Mouse (Mus musculus): ENCODE data around the gene Oit1.

Oit1 gene

GRCm38 (mm10) chr14:8378685-8379313 is at the start of gene Oit1:
Gene Oit1, minus strand, starts transcription at chr14:8378754.
- no peak for DNase-seq (ENCODE audit: low spot score in 2 of 2)

DNA sequence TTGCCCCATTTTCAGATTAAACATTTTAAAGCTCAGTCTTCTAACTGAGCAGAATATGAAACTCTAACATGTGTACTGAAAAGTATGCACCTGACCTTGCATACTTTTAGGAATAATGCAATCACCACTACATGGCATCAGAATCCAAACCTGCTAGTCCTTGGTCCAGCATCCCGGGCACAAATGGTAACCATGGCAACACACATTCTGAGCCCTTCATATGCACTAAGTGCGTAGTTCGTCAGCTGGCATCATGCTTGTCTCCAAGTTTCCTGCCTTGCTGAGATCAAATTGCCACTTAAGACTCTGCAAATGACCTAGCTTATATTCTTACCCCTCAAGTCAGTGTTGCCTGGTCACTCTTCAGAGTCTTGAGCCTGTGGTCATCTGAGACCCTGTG is 44.3 kb upstream of the Oit1 start:
- DNase-seq (ENCODE audit: low spot score in 2 of 2), result no peak

- no peak for DNase-seq (ENCODE audit: low spot score in 2 of 2)
Observed at GRCm38 (mm10) chr14:8421199-8421787, 42.7 kb upstream of the Oit1 start.

DNA sequence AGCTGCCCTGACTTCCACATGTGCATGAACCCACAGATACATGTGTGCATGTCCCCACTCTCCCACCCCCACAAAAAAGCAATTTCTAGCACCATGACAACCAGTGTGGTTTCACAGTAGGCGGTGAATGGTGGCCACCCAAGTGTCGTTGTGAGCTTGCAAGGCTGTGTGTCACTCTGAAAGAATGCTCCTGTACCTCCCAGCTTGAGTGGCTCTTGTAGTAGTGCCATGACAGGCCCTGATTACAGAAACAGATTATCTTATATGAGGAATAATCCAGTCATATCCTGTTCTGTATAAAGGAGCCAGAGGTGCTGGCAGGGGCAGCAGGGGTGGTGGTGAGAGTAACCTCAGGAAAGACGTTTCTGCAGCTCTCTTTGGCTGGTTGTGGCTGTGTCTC is 40.1 kb upstream of the Oit1 start:
- DNase-seq (ENCODE audit: low spot score in 2 of 2), result no peak

- no peak for DNase-seq (ENCODE audit: low spot score in 2 of 2)
Observed at GRCm38 (mm10) chr14:8405946-8406345, 27.4 kb upstream of the Oit1 start.

DNA sequence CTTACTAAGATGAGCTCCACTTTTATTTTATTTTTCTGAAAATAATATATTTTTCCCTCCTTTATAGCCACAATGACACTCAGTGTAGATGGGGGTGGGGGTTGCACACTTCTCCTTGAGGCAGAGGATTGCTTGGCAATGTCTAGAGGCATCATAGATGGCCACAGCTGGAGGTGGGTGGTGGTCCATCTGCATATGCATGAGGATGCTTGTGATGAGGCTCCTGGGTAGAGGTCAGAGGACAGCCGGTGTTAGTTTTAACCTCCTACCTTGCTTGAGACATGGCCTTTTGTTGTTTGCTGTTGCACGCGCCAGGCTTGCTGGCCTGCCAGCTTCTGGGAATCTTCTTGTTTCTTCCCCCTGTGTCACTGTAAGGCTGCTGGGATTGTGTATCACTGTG is 24.8 kb upstream of the Oit1 start:
- DNase-seq (ENCODE audit: low spot score in 2 of 2), result no peak

DNA sequence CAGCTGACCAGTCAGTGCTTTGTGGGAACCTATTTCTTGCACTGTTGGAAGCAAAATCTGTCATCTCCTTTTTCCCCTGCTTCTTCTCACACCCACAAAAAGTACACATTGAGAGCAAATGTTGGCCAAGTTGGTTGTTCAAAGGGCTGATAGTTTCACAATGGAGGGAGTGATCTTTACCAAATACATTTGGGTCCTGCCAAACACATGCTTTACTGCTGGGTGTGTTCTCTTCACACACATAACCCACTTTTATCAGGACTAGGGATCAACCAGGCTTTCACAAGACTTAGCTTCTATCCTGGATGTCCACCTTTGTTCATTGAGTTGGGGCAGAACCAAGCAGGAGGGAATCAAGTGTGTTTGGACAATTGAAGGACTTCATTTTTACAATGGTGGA is 20.0 kb upstream of the Oit1 start:
- no peak for DNase-seq (ENCODE audit: low spot score in 2 of 2)

DNA sequence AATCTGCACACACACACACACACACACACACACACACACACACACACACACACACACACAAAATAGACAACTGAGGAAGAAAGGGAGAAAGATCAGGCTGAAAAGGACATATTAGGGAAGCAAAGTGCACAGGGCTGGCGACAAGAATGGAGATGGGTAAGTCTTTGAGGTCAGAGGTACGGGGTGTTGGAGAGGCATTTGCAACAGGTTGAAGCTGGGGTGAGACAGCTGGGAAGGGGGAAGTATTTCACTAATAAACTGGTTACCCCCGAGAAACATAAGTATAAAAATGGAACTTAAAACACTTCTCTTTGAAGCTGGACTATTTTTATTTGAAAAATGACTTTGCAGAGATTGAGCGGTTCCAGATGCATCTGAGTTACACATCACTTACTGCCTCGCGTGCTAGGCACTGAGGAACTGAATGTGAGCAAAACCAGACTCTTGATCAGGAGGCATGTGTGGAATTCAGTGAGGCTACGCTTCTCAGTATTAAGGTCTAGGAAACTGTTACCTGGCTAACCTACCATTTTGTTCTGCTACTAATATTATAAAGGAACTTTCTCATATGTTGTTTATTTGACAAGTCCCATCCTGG is 17.2 kb upstream of the Oit1 start:
- DNase-seq (ENCODE audit: low spot score in 2 of 2), result no peak

GRCm38 (mm10) chr14:8392181-8392825 is 13.7 kb upstream of the Oit1 start:
- DNase-seq (ENCODE audit: low spot score in 2 of 2), result no peak

DNA sequence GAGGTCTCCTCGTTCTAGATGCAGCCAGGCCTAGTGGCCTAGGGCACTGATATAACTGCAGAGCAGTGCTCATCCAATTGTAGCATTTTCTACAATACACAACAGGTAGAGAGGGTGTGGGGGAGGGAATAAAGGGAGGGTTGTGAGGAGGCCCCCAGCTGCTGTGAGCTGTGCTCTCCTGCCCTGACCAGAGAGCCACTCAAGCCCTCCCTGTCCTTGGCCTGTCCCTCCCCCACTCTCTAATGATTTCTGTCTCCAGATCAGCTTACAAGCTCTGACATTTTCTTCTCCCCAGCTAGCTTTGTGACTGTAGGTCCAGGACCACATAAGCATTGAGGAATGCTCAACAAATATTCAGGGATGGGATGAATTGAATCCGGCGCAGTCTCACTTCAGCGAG is 9.2 kb downstream of the Oit1 start:
- DNase-seq (ENCODE audit: low spot score in 2 of 2), result no peak

- DNase-seq (ENCODE audit: low spot score in 2 of 2), result no peak
Observed at GRCm38 (mm10) chr14:8368900-8369299, 9.7 kb downstream of the Oit1 start.

GRCm38 (mm10) chr14:8367727-8368520 is 10.6 kb downstream of the Oit1 start:
- no peak for DNase-seq (ENCODE audit: low spot score in 2 of 2)

DNA sequence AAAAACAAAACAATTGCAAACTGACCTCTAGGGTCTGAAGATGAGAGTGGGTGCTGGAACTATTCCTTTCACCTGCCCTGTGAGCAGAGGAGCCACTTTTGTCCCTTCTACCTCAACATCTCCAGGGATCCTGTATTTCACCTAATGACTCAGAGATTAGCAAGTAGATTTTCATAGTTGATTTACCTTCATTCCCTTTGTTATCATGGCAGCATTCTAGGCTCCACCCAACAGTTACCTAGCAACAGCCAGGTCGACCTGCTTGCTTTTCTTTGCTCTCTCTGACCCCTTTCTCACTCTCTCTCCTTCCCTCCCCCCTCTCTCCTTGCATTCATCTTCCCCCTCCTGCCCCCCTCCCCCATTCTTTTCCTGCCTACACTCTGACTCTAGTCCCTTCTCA is 11.4 kb downstream of the Oit1 start:
- DNase-seq (ENCODE audit: low spot score in 2 of 2), result no peak

- DNase-seq (ENCODE audit: low spot score in 2 of 2), result no peak
Observed at GRCm38 (mm10) chr14:8365833-8366232, 12.7 kb downstream of the Oit1 start.

DNA sequence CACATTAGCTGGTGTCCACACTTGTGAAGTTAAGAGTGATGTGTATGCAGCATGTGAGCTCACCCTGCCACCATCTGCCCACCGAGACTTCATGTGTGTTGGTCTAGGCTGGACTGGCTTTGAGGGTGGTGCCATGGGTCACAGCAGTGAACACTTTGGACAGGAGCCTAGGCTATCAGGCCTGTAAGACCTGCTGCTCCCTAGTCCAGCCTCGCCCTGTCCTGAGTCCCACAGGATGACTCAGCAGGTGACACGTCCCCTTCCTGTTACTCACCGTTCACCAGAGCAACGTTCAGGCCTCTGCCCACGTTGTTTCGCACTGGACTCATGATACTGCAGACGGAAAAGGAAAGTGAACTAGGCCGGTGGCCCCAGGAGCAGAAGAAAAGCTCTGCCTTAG is 21.7 kb downstream of the Oit1 start:
- no peak for DNase-seq (ENCODE audit: low spot score in 2 of 2)

GRCm38 (mm10) chr14:8355999-8356501 is 22.5 kb downstream of the Oit1 start:
- peak; percentile 57 to 80 for DNase-seq (ENCODE audit: low spot score in 2 of 2)

DNA sequence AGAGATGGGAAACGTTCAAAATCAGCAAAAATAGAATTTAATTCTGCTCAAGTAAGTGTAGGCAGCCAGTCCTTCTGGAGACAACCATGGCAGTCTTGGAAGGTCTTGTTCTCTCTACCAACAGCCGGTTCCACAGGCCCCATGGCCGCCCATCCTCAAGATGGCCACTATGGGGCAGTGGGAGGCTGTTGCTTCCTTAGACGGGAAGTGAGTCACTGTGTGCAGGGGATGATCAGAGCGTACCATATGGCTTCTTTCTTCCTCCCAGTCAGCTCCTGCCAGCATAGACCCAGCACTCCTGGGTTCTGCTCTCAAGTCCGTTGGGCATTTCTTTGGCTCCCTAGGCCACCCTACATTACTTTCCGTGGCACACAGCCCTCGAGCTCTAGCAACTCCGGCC is 29.6 kb downstream of the Oit1 start:
- no peak for DNase-seq (ENCODE audit: low spot score in 2 of 2)

DNA sequence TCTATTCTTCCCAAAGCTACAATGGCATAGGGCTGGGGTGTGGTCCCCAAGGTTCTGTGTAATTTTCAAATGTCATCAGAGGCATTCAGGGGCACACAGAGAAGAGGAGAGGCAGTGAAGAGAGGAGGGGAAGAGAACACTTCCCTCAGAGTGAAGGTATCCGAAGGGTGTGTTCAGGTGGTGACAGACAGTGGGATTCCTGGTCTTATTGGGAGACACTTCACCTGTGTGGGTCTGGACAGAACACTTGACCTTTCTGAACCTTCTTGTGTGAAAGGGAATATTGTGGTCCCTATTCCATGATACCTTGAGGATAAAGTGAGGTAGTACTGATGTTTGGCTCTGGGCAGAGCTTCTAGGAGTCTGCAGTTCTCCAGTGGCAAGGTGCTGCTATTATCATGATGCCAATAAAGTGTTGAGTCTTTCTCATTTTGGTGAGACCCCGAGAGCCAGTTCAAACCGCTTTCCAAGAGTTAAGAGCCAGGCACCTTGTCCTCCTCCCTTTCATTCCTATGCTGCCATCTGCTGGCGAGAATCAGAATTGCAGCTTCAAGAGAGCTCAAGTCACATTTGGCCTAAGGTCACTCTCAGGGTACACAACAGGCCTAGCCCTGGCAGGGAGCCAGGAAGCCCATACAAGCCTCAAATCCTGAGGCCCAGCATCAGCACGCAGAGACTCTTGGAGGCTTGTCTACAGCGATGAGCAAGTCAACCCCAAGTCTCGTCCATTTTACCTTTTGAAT is 32.1 kb downstream of the Oit1 start:
- DNase-seq (ENCODE audit: low spot score in 2 of 2), result peak; percentile 85 to 94

DNA sequence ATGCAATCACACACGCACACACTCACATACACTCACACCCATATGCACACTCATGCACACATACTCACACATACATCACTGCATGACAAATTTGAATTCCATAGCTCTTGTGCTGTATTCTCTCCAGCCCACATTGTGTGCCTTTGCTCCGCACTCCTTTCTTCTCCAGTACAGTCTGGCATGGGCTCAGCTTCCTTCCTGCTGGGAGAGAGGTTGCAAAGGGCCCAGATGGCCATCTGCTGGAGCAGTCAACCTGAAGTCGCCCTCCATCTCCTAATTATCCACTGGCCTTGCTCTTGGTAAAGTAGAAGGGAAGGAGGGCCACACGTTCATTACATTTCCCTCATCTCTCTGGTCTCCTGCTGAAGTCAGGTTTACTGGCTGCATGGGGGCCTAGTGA is 33.0 kb downstream of the Oit1 start:
- peak in 1 of 2 experiments; percentile 26 for DNase-seq (ENCODE audit: low spot score in 2 of 2)

DNA sequence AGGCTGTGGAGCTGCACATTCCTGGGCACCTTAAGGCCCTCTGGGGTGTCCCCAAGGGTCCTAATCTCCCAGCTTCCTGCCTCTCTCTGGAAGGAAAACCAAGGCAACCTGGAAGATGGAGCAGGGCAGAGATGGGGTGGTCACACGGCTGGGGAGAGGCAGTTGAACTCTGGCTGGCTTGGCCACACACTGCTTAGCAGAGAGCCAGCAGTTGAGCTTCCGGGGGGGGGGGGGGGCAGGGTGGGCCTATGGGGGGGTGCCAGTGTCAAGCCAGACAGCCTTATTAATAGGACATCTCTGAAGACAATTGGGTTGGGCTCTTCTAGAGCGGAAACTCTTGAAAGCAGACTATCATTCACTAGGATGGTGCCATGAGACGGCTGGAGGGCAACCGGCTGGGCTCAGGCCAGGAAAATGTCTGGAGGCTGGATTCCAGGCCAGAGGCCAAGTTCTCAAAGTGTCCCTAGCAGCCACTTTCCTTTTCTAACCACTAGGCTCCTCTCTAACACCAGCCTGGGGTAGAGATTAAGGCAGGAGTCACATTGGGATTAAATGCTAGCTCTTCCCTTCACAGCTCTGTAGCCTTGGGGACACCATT is 35.9 kb downstream of the Oit1 start:
- peak in 1 of 2 experiments; percentile 35 for DNase-seq (ENCODE audit: low spot score in 2 of 2)

DNA sequence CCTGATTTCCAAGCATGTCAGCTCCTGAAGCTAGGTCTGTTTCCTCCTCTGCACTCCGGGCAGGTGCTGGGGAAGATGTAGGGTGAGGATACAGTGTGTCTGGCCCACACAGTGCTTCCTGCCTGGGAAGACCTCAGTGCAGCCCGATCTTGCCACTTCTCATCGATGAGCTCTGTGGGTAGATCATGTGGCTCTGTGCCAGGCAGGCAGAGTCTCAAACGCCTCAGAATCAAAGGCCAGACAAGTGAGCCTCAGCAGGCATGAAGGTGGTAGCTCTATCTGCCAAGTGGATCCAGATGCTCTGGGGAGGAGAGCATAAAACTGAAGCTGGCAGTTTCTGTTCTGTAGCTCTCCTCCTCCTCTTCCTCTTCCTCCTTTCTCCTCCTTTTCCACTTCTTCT is 38.3 kb downstream of the Oit1 start:
- no peak for DNase-seq (ENCODE audit: low spot score in 2 of 2)
